Mouse (Mus musculus) heart, embryonic 13.5 days (tissue): ENCODE results near the gene Stat6. TPM values are rescaled to one million over a fixed set of nuclear protein-coding genes. Genes with fewer than 3 reads are reported as not detected.

ENCODE experiments used
- ATAC-seq: fragments of 200-750 bp; cut with Nextera tagmentation; 2 replicates; pipeline ENCODE4 v1.8.0; 2017; ENCODE audit warnings: moderate TSS enrichment; ENCODE audit not compliant: insufficient number of reproducible peaks, low FRiP score, low TSS enrichment; ENCODE audit errors: extremely low read depth
- H3K27ac ChIP-seq: fragments of 300-500 bp; sonication (generic); replicated peaks from 2 replicates; pipeline ENCODE4 v1.5.1; 2015; ENCODE audit warnings: moderate library complexity, mild to moderate bottlenecking, inconsistent platforms
- H3K27me3 ChIP-seq: fragments of 300-500 bp; sonication (generic); replicated peaks from 2 replicates; pipeline ENCODE4 v1.6.1; 2015; ENCODE audit warnings: mild to moderate bottlenecking, inconsistent platforms
- H3K36me3 ChIP-seq: fragments of 300-500 bp; sonication (generic); 2 replicates; pipeline ENCODE4 v1.6.1; 2015; ENCODE audit warnings: mild to moderate bottlenecking, inconsistent platforms
- H3K4me1 ChIP-seq: fragments of 300-500 bp; sonication (generic); 2 replicates; pipeline ENCODE4 v1.6.1; 2015; ENCODE audit warnings: inconsistent platforms
- H3K4me2 ChIP-seq: fragments of 300-500 bp; sonication (generic); 2 replicates; pipeline ENCODE4 v1.6.1; 2015; ENCODE audit warnings: inconsistent platforms, mild to moderate bottlenecking, moderate library complexity
- H3K4me3 ChIP-seq: fragments of 300-500 bp; sonication (generic); 2 replicates; pipeline ENCODE4 v1.5.1; 2015; ENCODE audit warnings: moderate library complexity, mild to moderate bottlenecking, inconsistent platforms
- H3K9ac ChIP-seq: fragments of 300-500 bp; sonication (generic); 2 replicates; pipeline ENCODE4 v1.6.1; 2015; ENCODE audit warnings: inconsistent platforms, mild to moderate bottlenecking, moderate library complexity
- H3K9me3 ChIP-seq: fragments of 300-500 bp; sonication (generic); 2 replicates; pipeline ENCODE4 v1.6.1; 2016; ENCODE audit warnings: inconsistent platforms
- WGBS: fragments of 180-500 bp; shearing (Covaris S2); methylation state at CpG from one replicate; pipeline ENCODE4 v1.1.7; 2015; ENCODE audit warnings: mixed read lengths; 5-methylcytosine and 5-hydroxymethylcytosine counted together
- polyA plus RNA-seq: library from polyadenylated mRNA; unstranded; fragments of >200 nt; fragmentation: Nextera tagmentation; extraction: Ambion mirVana; gene quantifications from 2 replicates; pipeline ENCODE4 v1.2.1, GENCODE M21; 2015

The Stat6 gene
- polyA plus RNA-seq, 1 experiment from 2014 or later = 24.6 TPM

DNA sequence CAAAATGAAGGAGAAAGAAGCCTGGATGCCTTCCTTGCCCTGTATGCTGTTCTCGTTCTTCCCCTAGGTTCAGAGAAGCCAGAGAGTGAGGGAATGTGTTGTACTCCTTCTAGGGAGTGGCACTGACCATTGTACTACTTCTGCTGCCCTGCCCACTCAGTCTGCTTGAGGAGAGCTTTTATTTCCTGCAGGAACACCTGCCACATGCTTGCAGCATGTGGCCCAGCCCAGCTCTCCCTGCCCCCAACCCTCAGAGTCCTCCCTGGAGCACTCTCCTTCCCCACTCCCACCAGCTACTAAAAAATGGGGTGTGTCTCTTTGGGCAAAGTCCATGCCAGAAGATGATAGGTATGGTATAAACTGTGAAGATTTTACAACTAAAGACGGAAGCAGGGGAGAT is 61.5 kb downstream of the Stat6 start:
- no peak overlapping the region for H3K27ac ChIP-seq
- H3K4me2 ChIP-seq = no peak overlapping the region
- no peak overlapping the region for H3K4me3 ChIP-seq
- H3K9me3 ChIP-seq = no peaks in the 10 kb centered on the region
- peaks cover 9% of the 10 kb centered on the region for H3K36me3 ChIP-seq
- no peak for ATAC-seq
- no peak overlapping the region for H3K9ac ChIP-seq
- peaks cover 19% of the 10 kb centered on the region for H3K4me1 ChIP-seq
- no peaks in the 10 kb centered on the region for H3K27me3 ChIP-seq
- 56% methylated on average over 2 of the region's 2 CpGs for WGBS

DNA sequence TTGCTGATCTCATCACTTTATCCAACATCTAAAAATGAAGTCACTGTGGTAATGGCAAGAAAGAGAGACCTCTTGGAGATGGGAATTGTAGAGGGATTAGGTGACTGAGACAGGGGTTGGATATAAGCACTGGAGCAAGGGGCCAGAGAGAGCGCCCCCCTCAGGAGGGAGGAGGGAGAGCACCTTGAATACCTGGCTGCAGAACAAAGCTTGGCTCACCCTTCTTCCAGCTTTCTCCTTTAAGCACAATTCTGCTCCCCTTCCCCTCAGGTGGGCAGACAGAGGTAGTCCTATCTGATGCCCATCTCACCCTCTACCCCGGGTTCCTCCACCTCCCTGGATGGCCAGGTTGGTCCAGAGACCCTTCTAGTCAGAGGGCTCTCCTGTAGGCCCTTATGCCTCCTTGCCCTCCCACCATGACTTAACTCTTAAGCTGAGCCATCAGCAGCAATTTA is 62.0 kb downstream of the Stat6 start, which contains the start of gene Myo1a:
TSS of gene Myo1a (plus strand) at position 405 of the 455 bp plus-strand sequence.
- peaks cover 19% of the 10 kb centered on the region for H3K4me1 ChIP-seq
- no peaks in the 10 kb centered on the region for H3K9me3 ChIP-seq
- no peak within 1 kb of the TSS for H3K9ac ChIP-seq
- H3K4me3 ChIP-seq = no peak within 1 kb of the TSS
- WGBS = 55% methylated on average over 2 of the region's 2 CpGs
- no peak within 1 kb of the TSS for H3K4me2 ChIP-seq
- no peaks in the 10 kb centered on the region for H3K27me3 ChIP-seq
- peaks cover 4% of the 10 kb centered on the region for H3K36me3 ChIP-seq
- H3K27ac ChIP-seq = no peak within 1 kb of the TSS
- no peak for ATAC-seq

DNA sequence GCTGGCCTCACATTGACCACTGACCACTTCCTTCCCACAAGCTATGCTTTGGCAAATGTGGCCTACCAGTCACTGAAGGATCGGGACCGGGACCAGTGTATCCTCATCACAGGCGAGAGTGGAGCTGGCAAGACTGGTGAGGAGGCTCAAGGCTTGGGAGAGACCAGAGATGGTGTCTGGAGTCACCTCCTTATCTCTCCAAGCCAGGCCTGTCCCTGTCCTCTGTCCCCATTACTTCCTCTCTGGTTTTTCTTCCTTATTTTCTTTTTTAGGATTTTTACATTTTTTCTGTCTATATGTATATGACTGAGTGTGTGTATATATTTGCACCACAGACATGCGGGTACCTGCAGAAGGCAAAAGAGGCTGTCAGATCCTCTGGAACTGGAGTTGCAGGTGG is 63.0 kb downstream of the Stat6 start:
- no peak overlapping the region for H3K27ac ChIP-seq
- no peak overlapping the region for H3K9ac ChIP-seq
- no peaks in the 10 kb centered on the region for H3K9me3 ChIP-seq
- no peak overlapping the region for H3K4me3 ChIP-seq
- no peaks in the 10 kb centered on the region for H3K36me3 ChIP-seq
- no peak for ATAC-seq
- no peak overlapping the region for H3K4me2 ChIP-seq
- 70% methylated on average over 4 of the region's 4 CpGs for WGBS
- H3K27me3 ChIP-seq = no peaks in the 10 kb centered on the region
- H3K4me1 ChIP-seq = peaks cover 19% of the 10 kb centered on the region

DNA sequence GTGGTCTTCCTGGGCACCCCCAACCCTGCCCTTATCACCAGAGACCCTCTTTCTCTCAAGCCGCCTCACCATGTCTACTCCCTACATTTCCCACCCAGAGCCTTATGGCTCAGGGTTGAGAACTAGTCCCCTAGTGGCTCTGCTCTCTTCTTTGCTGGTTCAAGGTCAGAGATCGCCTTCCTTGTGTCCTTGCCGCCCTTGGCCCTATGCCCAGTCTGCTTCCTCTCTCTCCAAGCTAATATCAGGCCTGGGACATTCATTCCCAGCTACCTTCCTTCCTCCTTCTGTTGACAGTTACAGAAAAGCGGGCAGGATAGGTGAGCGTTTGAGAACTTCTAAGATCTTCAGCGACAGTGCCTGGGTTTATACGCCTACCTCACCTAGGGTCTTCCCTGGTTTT is 64.9 kb downstream of the Stat6 start:
- ATAC-seq = no peak
- no peaks in the 10 kb centered on the region for H3K9me3 ChIP-seq
- 45% methylated on average over 7 of the region's 7 CpGs for WGBS

DNA sequence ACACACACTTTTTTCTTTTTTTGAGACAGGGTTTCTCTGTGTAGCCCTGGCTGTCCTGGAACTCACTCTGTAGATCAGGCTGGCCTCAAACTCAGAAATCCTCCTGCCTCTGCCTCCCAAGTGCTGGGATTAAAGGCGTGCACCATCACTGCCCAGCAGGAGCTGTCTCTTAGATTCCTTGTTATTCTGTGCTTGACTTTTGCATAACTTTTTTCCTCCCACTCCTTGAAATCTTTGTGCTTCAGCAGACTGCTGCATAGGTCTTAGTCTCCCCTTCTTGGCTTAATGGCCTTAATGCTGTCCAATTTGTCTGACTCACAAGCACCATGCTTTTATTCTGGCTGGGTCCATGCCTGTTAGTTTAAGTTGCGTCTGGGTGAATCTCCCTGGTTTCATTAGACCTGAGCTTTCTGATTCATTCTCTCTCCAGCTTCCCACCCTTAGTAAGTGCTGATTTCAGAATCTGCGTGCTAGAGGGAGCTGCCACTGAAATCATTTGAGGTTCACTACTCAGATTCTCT is 66.1 kb downstream of the Stat6 start:
- no peak overlapping the region for H3K4me3 ChIP-seq
- no peak for ATAC-seq
- H3K9ac ChIP-seq = no peak overlapping the region
- H3K36me3 ChIP-seq = no peaks in the 10 kb centered on the region
- no peaks in the 10 kb centered on the region for H3K9me3 ChIP-seq
- no peak overlapping the region for H3K4me2 ChIP-seq
- peaks cover 19% of the 10 kb centered on the region for H3K4me1 ChIP-seq
- 76% methylated on average over 3 of the region's 3 CpGs for WGBS
- H3K27me3 ChIP-seq = peaks cover 4% of the 10 kb centered on the region; the same call in 1 of the 2 replicates
- no peak overlapping the region for H3K27ac ChIP-seq

More for the DNA sequence above, 64.9 kb downstream of the Stat6 start:
- Histone ChIP-seq H3K27me3 (peaks cover 4% of the 10 kb centered on the region; the same call in 1 of the 2 replicates), H3K4me2 (no peak overlapping the region), H3K4me3 (no peak overlapping the region), H3K36me3 (no peaks in the 10 kb centered on the region), H3K9ac (no peak overlapping the region), H3K4me1 (peaks cover 19% of the 10 kb centered on the region), H3K27ac (0 out of 2 replicates have a peak overlapping the region, but pooled peaks have one; percentile 3)

DNA sequence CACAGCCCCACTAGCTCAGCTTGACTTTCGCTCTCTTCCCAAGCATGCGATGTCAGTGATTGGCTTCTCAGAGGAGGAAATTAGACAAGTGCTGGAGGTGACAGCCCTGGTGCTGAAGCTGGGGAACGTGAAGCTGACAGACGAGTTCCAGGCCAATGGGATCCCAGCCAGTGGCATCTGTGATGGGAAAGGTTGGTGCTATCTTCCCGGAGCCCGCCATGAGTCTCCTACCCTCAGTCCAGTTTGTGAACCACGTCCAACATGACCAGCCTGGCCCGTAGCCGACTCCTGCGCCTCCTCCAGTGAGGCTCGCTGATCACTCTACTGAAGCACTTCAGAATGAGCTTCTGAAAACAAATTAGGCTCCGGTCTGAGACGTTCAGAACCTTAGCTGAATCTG is 67.5 kb downstream of the Stat6 start:
- Histone ChIP-seq H3K4me2 (no peak overlapping the region), H3K9ac (no peak overlapping the region), H3K4me1 (peaks cover 19% of the 10 kb centered on the region), H3K27me3 (peaks cover 4% of the 10 kb centered on the region), H3K36me3 (no peaks in the 10 kb centered on the region), H3K27ac (no peak overlapping the region), H3K4me3 (no peak overlapping the region), H3K9me3 (no peaks in the 10 kb centered on the region)
- WGBS = 56% methylated on average over 13 of the region's 13 CpGs
- no peak for ATAC-seq

Other genes starting within 250 kb of the Stat6 start
- gene Stac3, start 141.3 kb upstream of the Stat6 start, polyA plus RNA-seq = 0.76 and 1.0 TPM in 2 replicates
- 14.2 and 18.1 TPM in 2 replicates for gene Ndufa4l2, start 128.0 kb upstream of the Stat6 start, polyA plus RNA-seq
- 78.3 and 84.5 TPM in 2 replicates for gene Shmt2, start 120.5 kb upstream of the Stat6 start, polyA plus RNA-seq
- gene Nxph4, start 108.4 kb upstream of the Stat6 start, polyA plus RNA-seq = 0.62 TPM in 2 replicates
- 30.7 and 37.9 TPM in 2 replicates for gene Lrp1, start 21.8 kb upstream of the Stat6 start, polyA plus RNA-seq
- gene Nemp1, start 23.9 kb downstream of the Stat6 start, polyA plus RNA-seq = 7.1 and 7.4 TPM in 2 replicates
- gene Nab2, start 25.6 kb downstream of the Stat6 start, polyA plus RNA-seq = 9.7 and 10.4 TPM in 2 replicates
- gene Myo1a, start 62.2 kb downstream of the Stat6 start, polyA plus RNA-seq = 0.27 and 0.28 TPM in 2 replicates
- 1.2 and 2.0 TPM in 2 replicates for gene Tac2, start 81.5 kb downstream of the Stat6 start, polyA plus RNA-seq
- gene Zbtb39, start 96.6 kb downstream of the Stat6 start, polyA plus RNA-seq = 1.6 and 2.0 TPM in 2 replicates
- 20.2 TPM in 2 replicates for gene Gpr182, start 108.7 kb downstream of the Stat6 start, polyA plus RNA-seq
- not detected in 2 replicates for gene Rdh1, start 116.7 kb downstream of the Stat6 start, polyA plus RNA-seq
- gene Rdh16f1, start 116.8 kb downstream of the Stat6 start, polyA plus RNA-seq = not detected in 2 replicates
- gene Rdh9, start 133.4 kb downstream of the Stat6 start, polyA plus RNA-seq = 0.15 and 0.23 TPM in 2 replicates
- gene Rdh16, start 158.2 kb downstream of the Stat6 start, polyA plus RNA-seq = not detected in 2 replicates
- not detected in 2 replicates for gene Rdh19, start 206.9 kb downstream of the Stat6 start, polyA plus RNA-seq
- gene Rdh16f2, start 223.5 kb downstream of the Stat6 start, polyA plus RNA-seq = not detected in 2 replicates
- gene Rdh7, start 245.8 kb downstream of the Stat6 start, polyA plus RNA-seq = not detected in 2 replicates